Mouse (Mus musculus) mouse embryonic stem cell (cell line): ENCODE data around the gene Fndc7.

Experiments used
- in situ Hi-C, 2 experiments: fragments of 300-500 bp; cut with MboI; formaldehyde crosslinking; loops; 1 replicate in 1 of 2; 3 replicates in 1 of 2; pipeline ENCODE4 v1.14.3; 2019 to 2020; ENCODE audit warnings: low sequenced_read_pairs in 2 of 2, low pct_unique_long_range_greater_than_20kb in 1 of 2, mixed read lengths in 1 of 2; ENCODE audit not compliant: unreplicated experiment in 1 of 2

The Fndc7 gene

DNA sequence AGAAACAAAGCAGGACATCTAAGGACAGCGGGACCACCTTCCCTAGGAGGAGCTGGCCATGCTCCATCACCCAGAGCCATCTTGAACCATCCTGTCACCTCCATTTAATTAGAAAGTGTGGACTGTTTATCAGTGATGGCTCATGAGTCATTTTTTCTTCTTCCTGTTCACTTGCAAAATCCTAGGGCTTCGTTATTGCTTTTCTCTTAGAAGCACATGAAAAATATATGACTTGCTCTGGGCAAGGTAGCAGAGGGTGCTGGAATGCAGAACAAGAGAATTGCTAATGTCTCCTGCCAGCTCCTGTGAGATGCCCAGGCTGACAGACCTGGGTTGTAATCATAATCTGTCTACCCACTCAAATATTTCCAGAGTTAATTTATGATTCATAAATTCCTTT lies 29.0 kb downstream of the Fndc7 start:
- in situ Hi-C loops = no loop called here

GRCm38 (mm10) chr3:108858231-108858770 lies 31.5 kb downstream of the Fndc7 start:
- in situ Hi-C loops = no loop called here

DNA sequence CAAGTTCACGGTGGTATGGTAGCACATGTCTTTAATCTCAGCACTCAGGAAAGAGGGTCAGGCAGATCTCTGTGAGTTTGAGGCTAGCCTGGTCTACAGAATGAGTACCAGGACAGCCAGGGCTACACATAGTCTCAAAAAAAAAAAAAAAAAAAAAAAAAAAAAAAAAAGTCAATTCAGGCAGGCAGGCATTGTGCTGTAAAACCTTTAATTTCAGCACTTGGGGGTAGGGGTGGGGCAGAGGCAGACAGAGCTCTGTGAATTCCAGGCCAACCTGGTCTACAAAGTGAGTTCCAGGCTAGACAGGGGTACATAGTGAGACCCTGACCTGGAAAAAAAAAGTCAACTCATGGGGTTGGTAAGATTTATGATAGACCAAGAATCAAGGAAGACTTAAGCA lies 32.1 kb downstream of the Fndc7 start:
- in situ Hi-C loops = no loop called here

DNA sequence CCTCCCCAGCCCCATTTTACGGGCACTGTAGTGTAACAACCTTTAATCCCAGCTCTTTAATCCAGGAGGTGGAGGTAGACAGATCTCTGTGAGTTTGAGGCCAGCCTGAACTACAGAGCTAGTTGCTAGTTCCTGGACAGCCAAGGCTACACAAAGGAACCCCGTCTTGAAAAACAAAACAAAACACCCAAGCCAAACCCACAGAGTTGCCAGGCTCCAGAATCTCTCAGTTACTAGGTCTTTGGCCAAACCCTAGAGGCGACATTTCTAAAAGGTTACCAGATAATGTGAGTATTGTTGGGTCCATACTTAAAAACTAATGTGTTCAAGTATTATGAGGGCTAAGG lies 32.7 kb downstream of the Fndc7 start:
- in situ Hi-C loops = no loop called here

DNA sequence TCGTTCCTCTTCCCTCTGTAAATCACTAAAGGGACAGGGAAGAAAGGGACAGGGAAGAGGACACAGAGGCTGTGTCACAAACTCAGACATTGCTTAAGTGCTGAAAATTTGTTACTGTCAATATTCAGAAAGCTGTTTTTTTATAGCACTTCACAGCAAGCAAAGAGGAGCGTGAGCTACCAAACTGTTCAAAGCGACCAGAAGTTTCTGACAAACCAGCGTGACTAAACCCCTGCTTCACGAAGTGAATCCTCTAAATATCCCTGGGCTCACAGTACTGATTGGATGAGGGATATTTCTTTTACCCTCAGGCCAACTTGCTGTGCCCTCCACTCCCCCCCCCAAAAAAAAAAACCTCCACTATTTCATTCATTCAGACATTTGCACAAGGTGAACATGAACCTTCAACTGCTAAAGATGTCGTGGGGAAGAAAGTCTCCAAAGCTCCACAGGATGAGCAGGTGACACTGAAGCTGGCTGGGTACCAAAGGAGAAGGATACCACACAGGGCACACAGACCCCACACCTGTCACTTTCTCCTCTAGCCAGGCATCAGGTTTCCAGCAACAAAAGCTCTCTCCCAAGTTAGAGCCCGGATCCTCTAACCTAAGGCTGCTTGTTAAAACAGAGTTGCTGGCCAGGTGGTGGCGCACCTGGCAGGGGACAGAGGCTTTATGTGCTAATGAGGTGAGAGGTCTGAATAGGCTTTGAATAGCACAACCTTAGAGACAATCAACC lies 33.3 kb downstream of the Fndc7 start:
- in situ Hi-C loops = no loop called here

DNA sequence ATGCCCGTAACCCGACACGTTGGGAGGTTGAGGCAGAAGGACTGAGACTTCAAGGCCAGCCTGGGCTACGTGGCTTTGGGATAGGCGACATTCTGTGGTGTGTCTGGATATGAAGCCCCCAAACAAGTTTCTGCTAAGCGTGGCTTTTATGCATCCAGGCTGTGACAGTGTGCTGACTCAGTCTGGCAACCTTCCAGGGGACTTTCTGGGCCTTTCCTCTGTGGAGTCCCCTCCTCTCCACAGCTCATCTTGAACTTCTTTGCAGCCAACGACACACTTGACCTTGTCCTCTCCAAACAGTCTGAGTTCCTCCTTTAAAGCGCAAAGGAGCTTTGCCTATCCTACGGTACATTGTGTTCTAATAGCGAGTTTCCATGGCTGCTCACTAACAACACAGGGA lies 33.9 kb downstream of the Fndc7 start:
- in situ Hi-C loops = no loop called here

DNA sequence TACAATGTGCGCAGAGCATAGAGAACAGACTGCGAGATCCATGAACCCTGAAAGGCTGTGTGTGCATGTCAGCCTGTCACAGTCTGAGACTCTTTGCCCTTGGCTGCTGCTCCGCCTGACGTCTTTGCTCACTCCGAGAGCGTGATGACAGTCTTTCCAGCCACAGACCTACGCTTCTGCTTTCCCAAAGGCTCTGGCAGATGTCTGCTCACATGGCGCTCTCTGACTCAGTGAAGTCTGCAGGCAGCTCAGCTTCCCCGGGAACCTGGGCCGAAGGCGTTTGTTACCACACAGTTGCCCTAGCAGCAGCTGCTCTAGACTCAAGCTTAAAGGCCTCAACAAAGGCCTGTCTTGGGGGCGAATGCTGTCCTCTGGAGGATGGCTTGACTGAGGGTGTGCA lies 34.4 kb downstream of the Fndc7 start:
- in situ Hi-C loops = no loop called here

GRCm38 (mm10) chr3:108853266-108853665 lies 36.5 kb downstream of the Fndc7 start:
- in situ Hi-C loops = no loop called here

GRCm38 (mm10) chr3:108851996-108852697 lies 37.7 kb downstream of the Fndc7 start:
- in situ Hi-C loops = no loop called here

DNA sequence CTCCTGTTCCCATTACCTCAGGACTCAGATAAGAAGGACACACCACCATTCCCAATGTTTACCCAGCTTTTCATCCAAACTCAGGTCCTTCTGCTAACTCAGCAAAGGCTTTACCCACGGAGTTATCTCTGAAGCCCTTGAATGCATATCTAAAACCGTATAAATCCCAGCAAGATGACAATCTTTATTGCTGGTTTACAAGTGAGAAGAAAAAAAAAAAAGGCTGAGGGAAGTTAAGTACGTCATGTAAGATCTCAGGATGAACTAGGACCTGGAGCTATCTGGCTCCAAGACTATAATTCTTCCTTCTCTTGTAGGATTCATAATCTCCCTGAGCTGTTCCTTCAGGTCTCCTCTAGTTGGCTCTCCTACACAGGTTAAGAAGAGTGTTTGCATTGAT lies 38.3 kb downstream of the Fndc7 start:
- in situ Hi-C loops = no loop called here

DNA sequence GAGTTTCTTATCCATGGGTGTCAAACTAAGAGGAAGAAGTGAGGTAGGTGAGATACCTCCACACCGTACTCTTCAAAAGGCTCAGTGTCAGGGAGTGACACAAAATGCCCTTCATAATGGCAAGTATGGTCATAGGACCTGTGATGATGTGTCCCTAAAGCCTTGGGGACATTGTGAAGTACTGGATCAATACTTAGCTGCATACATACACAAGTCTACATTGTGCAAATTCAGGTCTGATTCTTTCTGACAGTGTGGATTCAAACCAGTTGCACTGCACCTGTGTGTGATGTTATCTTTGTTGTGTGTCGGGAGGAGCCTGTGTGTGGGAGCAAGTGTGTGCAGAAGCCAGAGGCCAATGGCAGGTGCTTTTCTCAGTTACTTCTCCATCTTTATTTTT lies 38.7 kb downstream of the Fndc7 start:
- in situ Hi-C loops = no loop called here

- in situ Hi-C loops = no loop called here
Observed at GRCm38 (mm10) chr3:108850506-108850905, 39.3 kb downstream of the Fndc7 start.

- in situ Hi-C loops = no loop called here
Observed at GRCm38 (mm10) chr3:108846616-108847015, 43.2 kb downstream of the Fndc7 start.

- in situ Hi-C loops = no loop called here
Observed at GRCm38 (mm10) chr3:108844521-108844920, 45.3 kb downstream of the Fndc7 start.

- in situ Hi-C loops = no loop called here
Observed at GRCm38 (mm10) chr3:108844026-108844425, 45.8 kb downstream of the Fndc7 start.

DNA sequence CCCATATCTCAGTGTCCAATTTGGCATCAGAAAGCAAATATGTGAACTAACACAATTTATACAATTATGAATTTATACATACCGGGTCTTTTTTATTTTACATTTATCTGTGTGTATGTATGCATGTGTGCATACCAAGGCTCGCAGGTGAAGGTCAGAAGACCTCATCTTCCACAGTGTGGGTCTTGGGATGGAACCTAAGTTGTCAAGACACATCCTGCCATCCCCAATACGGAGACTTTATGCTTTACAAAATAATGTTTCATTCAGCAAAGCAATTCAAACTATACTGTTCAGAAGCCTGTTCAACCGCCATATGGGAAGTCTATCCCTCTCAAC lies 49.1 kb downstream of the Fndc7 start:
- in situ Hi-C loops = no loop called here

GRCm38 (mm10) chr3:108840000-108840715 lies 49.6 kb downstream of the Fndc7 start, which contains the start of gene Stxbp3:
TSS of gene Stxbp3 (minus strand) at chr3:108840526.
- in situ Hi-C loops = no loop called here

DNA sequence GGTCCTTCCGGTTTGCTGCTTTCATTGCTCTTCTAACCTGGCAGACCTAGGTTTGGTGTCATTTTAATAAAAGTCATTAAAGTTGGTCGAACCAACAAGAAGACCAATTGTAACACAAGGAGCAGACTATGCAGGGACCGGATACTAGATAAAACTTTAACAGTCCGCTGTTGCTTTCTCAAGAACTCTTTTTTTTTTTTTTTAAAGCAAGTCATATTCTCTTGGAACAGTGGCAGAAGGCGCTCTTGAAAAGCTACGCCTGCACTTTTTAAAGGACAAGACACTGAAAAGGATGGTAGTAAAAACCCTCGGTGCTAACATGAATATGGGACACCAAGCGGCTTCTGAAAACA lies 50.2 kb downstream of the Fndc7 start:
- in situ Hi-C loops = no loop called here

GRCm38 (mm10) chr3:108838980-108839379 lies 50.8 kb downstream of the Fndc7 start:
- in situ Hi-C loops = no loop called here

DNA sequence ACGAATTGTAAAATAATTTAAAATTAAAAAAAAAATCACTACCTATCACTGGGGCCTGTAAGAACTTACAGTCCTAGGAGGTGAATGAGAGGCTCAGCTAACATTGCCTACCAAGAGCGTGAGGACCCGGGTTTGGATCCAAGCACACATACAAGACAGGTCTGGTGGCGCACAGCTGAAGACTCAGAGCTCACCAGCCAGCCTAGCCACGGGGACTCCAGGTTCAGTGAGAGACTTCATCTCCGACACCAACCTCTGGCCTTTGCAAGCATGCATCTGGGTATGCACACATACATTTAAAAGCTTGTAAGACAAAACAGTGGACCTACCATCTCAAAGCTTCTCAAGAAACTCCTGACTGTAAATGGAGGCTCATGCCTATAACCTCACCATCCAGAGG lies 52.9 kb downstream of the Fndc7 start:
- in situ Hi-C loops = no loop called here
